Mouse (Mus musculus) intestine, embryonic 14.5 days (tissue): ENCODE data around the gene Hpse2. TPM values are rescaled to one million over a fixed set of nuclear protein-coding genes. Genes with fewer than 3 reads are reported as not detected.

Source experiments
- ATAC-seq: fragments of 200-750 bp; cut with Nextera tagmentation; replicated peaks from 2 replicates; pipeline ENCODE4 v1.8.0; 2017; ENCODE audit warnings: low read depth, moderate number of reproducible peaks, moderate TSS enrichment, moderate library complexity; ENCODE audit not compliant: low FRiP score, low TSS enrichment
- DNase-seq: peaks from one replicate; pipeline ENCODE4 v3.0.0-alpha.2; 2018; ENCODE audit warnings: low spot score
- H3K27ac ChIP-seq: fragments of 300-500 bp; sonication (generic); 2 replicates; pipeline ENCODE4 v1.5.1; 2014; ENCODE audit warnings: low read depth, mild to moderate bottlenecking, control low read depth
- H3K27me3 ChIP-seq: fragments of 300-500 bp; sonication (generic); replicated peaks from 2 replicates; pipeline ENCODE4 v1.6.1; 2014; ENCODE audit warnings: low read length, control low read depth; ENCODE audit not compliant: control insufficient read depth, insufficient read depth
- H3K36me3 ChIP-seq: fragments of 300-500 bp; sonication (generic); 2 replicates; pipeline ENCODE4 v1.6.1; 2014; ENCODE audit warnings: low read length, control low read depth; ENCODE audit not compliant: control insufficient read depth, insufficient read depth
- H3K4me1 ChIP-seq: fragments of 300-500 bp; sonication (generic); replicated peaks from 2 replicates; pipeline ENCODE4 v1.6.1; 2014; ENCODE audit warnings: low read length, control low read depth, mixed read lengths; ENCODE audit not compliant: control insufficient read depth, insufficient read depth
- H3K4me2 ChIP-seq: fragments of 300-500 bp; sonication (generic); 2 replicates; pipeline ENCODE4 v1.6.1; 2014; ENCODE audit warnings: low read length
- H3K4me3 ChIP-seq: fragments of 300-500 bp; sonication (generic); 2 replicates; pipeline ENCODE4 v1.5.1; 2014; ENCODE audit warnings: low read depth, low read length, control low read depth, mixed read lengths
- H3K9ac ChIP-seq: fragments of 300-500 bp; sonication (generic); 2 replicates; pipeline ENCODE4 v1.6.1; 2014; ENCODE audit warnings: mild to moderate bottlenecking, low read length
- H3K9me3 ChIP-seq: fragments of 300-500 bp; sonication (generic); 2 replicates; pipeline ENCODE4 v1.6.1; 2016; ENCODE audit warnings: low read length, control low read depth; ENCODE audit not compliant: control insufficient read depth
- WGBS: fragments of 180-500 bp; shearing (Covaris S2); extraction: QIAGEN DNeasy Blood & Tissue Kit; methylation state at CpG from one replicate; pipeline ENCODE4 v1.1.7; 2014; 5-methylcytosine and 5-hydroxymethylcytosine counted together
- polyA plus RNA-seq: library from polyadenylated mRNA; unstranded; fragments of >200 nt; fragmentation: Nextera tagmentation; extraction: Ambion mirVana; gene quantifications from 2 replicates; pipeline ENCODE4 v1.2.1, GENCODE M21; 2014

The Hpse2 gene
- polyA plus RNA-seq, 1 experiment from 2014 or later, result 20.3 TPM

- Histone ChIP-seq H3K4me1 (no peaks in the 10 kb centered on the region), H3K27ac (no peak overlapping the region), H3K27me3 (no peaks in the 10 kb centered on the region), H3K4me3 (no peak overlapping the region), H3K36me3 (peaks cover 4% of the 10 kb centered on the region; the same call in 1 of the 2 replicates), H3K9ac (no peak overlapping the region), H3K9me3 (no peaks in the 10 kb centered on the region), H3K4me2 (no peak overlapping the region)
- 72% methylated on average over 8 of the region's 8 CpGs for WGBS
- DNase-seq (no peak), ATAC-seq (no peak)
These were observed 620.8 kb downstream of the Hpse2 start for GRCm38 (mm10) chr19:42767361-42767760.

- H3K27ac ChIP-seq, result no peak overlapping the region
- peaks cover 2% of the 10 kb centered on the region; the same call in 1 of the 2 replicates for H3K36me3 ChIP-seq
- H3K9me3 ChIP-seq, result no peaks in the 10 kb centered on the region
- no peak for DNase-seq
- no peak overlapping the region for H3K4me3 ChIP-seq
- no peaks in the 10 kb centered on the region for H3K4me1 ChIP-seq
- ATAC-seq, result no peak; the same call in 1 of the 2 replicates
- WGBS, result 58% methylated on average over 10 of the region's 10 CpGs
- H3K9ac ChIP-seq, result no peak overlapping the region
- H3K4me2 ChIP-seq, result no peak overlapping the region
- no peaks in the 10 kb centered on the region for H3K27me3 ChIP-seq
These were observed 623.8 kb downstream of the Hpse2 start for GRCm38 (mm10) chr19:42764398-42764797.

- Histone ChIP-seq H3K4me2 (no peak overlapping the region), H3K9me3 (no peaks in the 10 kb centered on the region), H3K36me3 (no peaks in the 10 kb centered on the region), H3K27me3 (no peaks in the 10 kb centered on the region), H3K4me3 (no peak overlapping the region), H3K4me1 (peaks cover 18% of the 10 kb centered on the region), H3K9ac (no peak overlapping the region), H3K27ac (no peak overlapping the region)
- 87% methylated on average over 6 of the region's 6 CpGs for WGBS
- ATAC-seq (no peak), DNase-seq (no peak)
These were observed 631.5 kb downstream of the Hpse2 start for GRCm38 (mm10) chr19:42756671-42757070.

GRCm38 (mm10) chr19:42755148-42755870 lies 632.8 kb downstream of the Hpse2 start:
- Histone ChIP-seq H3K27me3 (no peaks in the 10 kb centered on the region), H3K36me3 (no peaks in the 10 kb centered on the region), H3K9me3 (no peaks in the 10 kb centered on the region), H3K9ac (no peak overlapping the region), H3K4me3 (no peak overlapping the region), H3K4me2 (no peak overlapping the region), H3K27ac (no peak overlapping the region), H3K4me1 (peaks cover 18% of the 10 kb centered on the region)
- WGBS, result 70% methylated on average over 15 of the region's 15 CpGs
- no peak for ATAC-seq
- no peak for DNase-seq

- Histone ChIP-seq H3K4me2 (peak overlapping the region; percentile 64), H3K4me3 (peak overlapping the region; percentile 33; the same call in 1 of the 2 replicates), H3K9ac (no peak overlapping the region), H3K9me3 (no peaks in the 10 kb centered on the region), H3K27me3 (no peaks in the 10 kb centered on the region), H3K36me3 (no peaks in the 10 kb centered on the region), H3K27ac (peak overlapping the region; percentile 94), H3K4me1 (peaks cover 18% of the 10 kb centered on the region)
- DNase-seq (peak; percentile 70), ATAC-seq (peak; percentile 42)
- 25% methylated on average over 11 of the region's 11 CpGs for WGBS
These were observed 634.8 kb downstream of the Hpse2 start for GRCm38 (mm10) chr19:42753141-42753917.

GRCm38 (mm10) chr19:42752363-42752931 lies 635.7 kb downstream of the Hpse2 start, which contains the start of gene Pyroxd2:
Gene Pyroxd2 (minus strand): TSS chr19:42752775.
- peak; percentile 96 for DNase-seq

GRCm38 (mm10) chr19:42750196-42750595 lies 638.0 kb downstream of the Hpse2 start:
- no peak overlapping the region for H3K27ac ChIP-seq
- no peaks in the 10 kb centered on the region for H3K36me3 ChIP-seq
- no peaks in the 10 kb centered on the region for H3K9me3 ChIP-seq
- ATAC-seq (no peak), DNase-seq (no peak)
- H3K9ac ChIP-seq, result no peak overlapping the region
- H3K27me3 ChIP-seq, result no peaks in the 10 kb centered on the region
- 63% methylated on average over 11 of the region's 11 CpGs for WGBS
- peaks cover 20% of the 10 kb centered on the region for H3K4me1 ChIP-seq
- no peak overlapping the region for H3K4me3 ChIP-seq
- H3K4me2 ChIP-seq, result no peak overlapping the region

More at GRCm38 (mm10) chr19:42752363-42752931, 635.7 kb downstream of the Hpse2 start, which contains the start of gene Pyroxd2:
- Histone ChIP-seq H3K4me2 (peak within 1 kb of the TSS; percentile 64), H3K27ac (peak within 1 kb of the TSS; percentile 94), H3K9me3 (no peaks in the 10 kb centered on the region), H3K4me1 (peaks cover 18% of the 10 kb centered on the region), H3K27me3 (no peaks in the 10 kb centered on the region), H3K9ac (peak within 1 kb of the TSS; percentile 63), H3K4me3 (peak within 1 kb of the TSS; percentile 33), H3K36me3 (no peaks in the 10 kb centered on the region)
- WGBS, result 3% methylated on average over 22 of the region's 22 CpGs
- ATAC-seq, result peak; percentile 91

- H3K27ac ChIP-seq, result no peak overlapping the region
- no peak overlapping the region for H3K9ac ChIP-seq
- H3K4me3 ChIP-seq, result no peak overlapping the region
- H3K9me3 ChIP-seq, result no peaks in the 10 kb centered on the region
- H3K36me3 ChIP-seq, result no peaks in the 10 kb centered on the region
- ATAC-seq, result no peak
- no peak for DNase-seq
- peaks cover 23% of the 10 kb centered on the region for H3K4me1 ChIP-seq
- WGBS, result 89% methylated on average over 8 of the region's 8 CpGs
- no peaks in the 10 kb centered on the region for H3K27me3 ChIP-seq
- H3K4me2 ChIP-seq, result no peak overlapping the region
These were observed 641.5 kb downstream of the Hpse2 start for GRCm38 (mm10) chr19:42746702-42747101.
